Mouse (Mus musculus) lung, embryonic 14.5 days (tissue): Measurements from ENCODE around the gene Asb4. TPM values are rescaled to one million over a fixed set of nuclear protein-coding genes. Genes with fewer than 3 reads are reported as not detected.
"Not testable (repeated sequence)": the region's sequence is repeated elsewhere in the genome, so short reads cannot be mapped to it uniquely, and the experiment has no call there.

Experiments used
- ATAC-seq: fragments of 200-750 bp; cut with Nextera tagmentation; 2 replicates; pipeline ENCODE4 v1.8.0; 2017; ENCODE audit warnings: mild to moderate bottlenecking, moderate TSS enrichment, moderate library complexity; ENCODE audit not compliant: insufficient read depth
- DNase-seq: peaks from one replicate; pipeline ENCODE4 v3.0.0-alpha.2; 2015
- H3K27ac ChIP-seq: fragments of 300-500 bp; sonication (generic); 2 replicates; pipeline ENCODE4 v1.5.1; 2014; ENCODE audit warnings: low read depth, mild to moderate bottlenecking, moderate library complexity
- H3K27me3 ChIP-seq: fragments of 300-500 bp; sonication (generic); 2 replicates; pipeline ENCODE4 v1.6.1; 2014; ENCODE audit warnings: low read length, control low read depth; ENCODE audit not compliant: insufficient read depth
- H3K36me3 ChIP-seq: fragments of 300-500 bp; sonication (generic); 2 replicates; pipeline ENCODE4 v1.6.1; 2014; ENCODE audit warnings: control low read depth; ENCODE audit not compliant: insufficient read depth
- H3K4me1 ChIP-seq: fragments of 300-500 bp; sonication (generic); 2 replicates; pipeline ENCODE4 v1.6.1; 2014; ENCODE audit warnings: antibody characterized with exemption, control low read depth; ENCODE audit not compliant: insufficient read depth
- H3K4me2 ChIP-seq: fragments of 300-500 bp; sonication (generic); 2 replicates; pipeline ENCODE4 v1.6.1; 2014; ENCODE audit warnings: mild to moderate bottlenecking
- H3K4me3 ChIP-seq: fragments of 300-500 bp; sonication (generic); 2 replicates; pipeline ENCODE4 v1.5.1; 2014; ENCODE audit warnings: low read depth, low read length
- H3K9ac ChIP-seq: fragments of 300-500 bp; sonication (generic); 2 replicates; pipeline ENCODE4 v1.6.1; 2014
- H3K9me3 ChIP-seq: fragments of 300-500 bp; sonication (generic); 2 replicates; pipeline ENCODE4 v1.6.1; 2016; ENCODE audit warnings: low read depth, low read length, control low read depth
- CTCF ChIP-seq: IDR thresholded peaks from 2 replicates; pipeline ENCODE4 v1.5.1; 2016; ENCODE audit warnings: antibody characterized with exemption, low read depth
- WGBS: fragments of 180-500 bp; shearing (Covaris S2); extraction: QIAGEN DNeasy Blood & Tissue Kit; methylation state at CpG from one replicate; pipeline ENCODE4 v1.1.7; 2014; 5-methylcytosine and 5-hydroxymethylcytosine counted together
- polyA plus RNA-seq: library from polyadenylated mRNA; unstranded; fragments of >200 nt; fragmentation: Nextera tagmentation; extraction: Ambion mirVana; gene quantifications from 2 replicates; pipeline ENCODE4 v1.2.1, GENCODE M21; 2014

Gene Asb4
- 8.6 and 10.8 TPM in 2 replicates for polyA plus RNA-seq

- Histone ChIP-seq H3K4me1 (peaks cover 8% of the 10 kb centered on the region; the same call in 1 of the 2 replicates), H3K4me2 (peak within 1 kb of the TSS; percentile 68), H3K9me3 (no peaks in the 10 kb centered on the region), H3K9ac (peak within 1 kb of the TSS; percentile 47), H3K27ac (peak within 1 kb of the TSS; percentile 44; the same call in 1 of the 2 replicates), H3K36me3 (no peaks in the 10 kb centered on the region), H3K4me3 (peak within 1 kb of the TSS; percentile 35), H3K27me3 (no peaks in the 10 kb centered on the region)
- 8% methylated on average over 19 of the region's 19 CpGs for WGBS
- TF ChIP-seq CTCF, result no peak
- DNase-seq, result peak; percentile 53
- ATAC-seq, result no peak
Observed at GRCm38 (mm10) chr6:5383336-5384177, at the start of gene Asb4. Asb4 (plus strand) TSS chr6:5383386.

GRCm38 (mm10) chr6:5334021-5334420 lies 49.2 kb upstream of the Asb4 start:
- Histone ChIP-seq H3K27me3 (no peaks in the 10 kb centered on the region), H3K4me2 (no peak overlapping the region), H3K4me3 (no peak overlapping the region), H3K36me3 (no peaks in the 10 kb centered on the region), H3K27ac (no peak overlapping the region), H3K9me3 (no peaks in the 10 kb centered on the region), H3K9ac (no peak overlapping the region), H3K4me1 (no peaks in the 10 kb centered on the region)
- TF ChIP-seq CTCF, result no peak
- no peak for ATAC-seq
- WGBS, result 42% methylated on average over 5 of the region's 5 CpGs
- no peak for DNase-seq

- not testable (repeated sequence) for H3K9me3 ChIP-seq, ATAC-seq, H3K9ac ChIP-seq, H3K4me2 ChIP-seq, H3K27me3 ChIP-seq, H3K4me3 ChIP-seq, H3K4me1 ChIP-seq, H3K27ac ChIP-seq, H3K36me3 ChIP-seq, DNase-seq
Observed at GRCm38 (mm10) chr6:5336016-5336415, 47.2 kb upstream of the Asb4 start.

- not testable (repeated sequence) for ATAC-seq, H3K36me3 ChIP-seq, H3K4me2 ChIP-seq, H3K9me3 ChIP-seq, H3K4me1 ChIP-seq, H3K4me3 ChIP-seq, H3K27ac ChIP-seq, H3K9ac ChIP-seq, DNase-seq, H3K27me3 ChIP-seq
- 87% methylated on average over 4 of the region's 4 CpGs for WGBS
Observed at GRCm38 (mm10) chr6:5338781-5339180, 44.4 kb upstream of the Asb4 start.

- not testable (repeated sequence) for H3K4me2 ChIP-seq, ATAC-seq, H3K4me3 ChIP-seq, H3K9ac ChIP-seq, DNase-seq, H3K4me1 ChIP-seq, H3K27me3 ChIP-seq, H3K36me3 ChIP-seq, H3K9me3 ChIP-seq, H3K27ac ChIP-seq
- WGBS, result 94% methylated on average over 1 of the region's 1 CpGs
Observed at GRCm38 (mm10) chr6:5339283-5339682, 43.9 kb upstream of the Asb4 start.

GRCm38 (mm10) chr6:5344255-5344654 lies 38.9 kb upstream of the Asb4 start:
- no peaks in the 10 kb centered on the region for H3K4me1 ChIP-seq
- no peaks in the 10 kb centered on the region for H3K27me3 ChIP-seq
- no peak for ATAC-seq
- no peak overlapping the region for H3K9ac ChIP-seq
- WGBS, result 51% methylated on average over 6 of the region's 6 CpGs
- no peak overlapping the region for H3K4me3 ChIP-seq
- H3K4me2 ChIP-seq, result no peak overlapping the region
- no peaks in the 10 kb centered on the region for H3K36me3 ChIP-seq
- H3K9me3 ChIP-seq, result no peaks in the 10 kb centered on the region
- TF ChIP-seq CTCF, result no peak
- DNase-seq, result peak; percentile 35
- H3K27ac ChIP-seq, result no peak overlapping the region

- H3K9ac ChIP-seq, result no peak overlapping the region
- no peaks in the 10 kb centered on the region for H3K4me1 ChIP-seq
- H3K9me3 ChIP-seq, result no peaks in the 10 kb centered on the region
- H3K27ac ChIP-seq, result no peak overlapping the region
- H3K27me3 ChIP-seq, result no peaks in the 10 kb centered on the region
- H3K36me3 ChIP-seq, result no peaks in the 10 kb centered on the region
- DNase-seq (no peak), ATAC-seq (no peak)
- no peak overlapping the region for H3K4me3 ChIP-seq
- H3K4me2 ChIP-seq, result no peak overlapping the region
- TF ChIP-seq CTCF, result no peak
Observed at GRCm38 (mm10) chr6:5357873-5358272, 25.3 kb upstream of the Asb4 start.
